Mouse (Mus musculus): Measurements from ENCODE around the gene Ncl. TPM values are rescaled to one million over a fixed set of nuclear protein-coding genes. Genes with fewer than 3 reads are reported as not detected.

The Ncl gene
- polyA plus RNA-seq, 1 experiment from 2014 or later: 365 TPM

GRCm38 (mm10) chr1:86358229-86358905, 833 bp downstream of the Ncl start:
- peak overlapping the region; percentile 80 for H3K4me2 ChIP-seq
- peaks cover 12% of the 10 kb centered on the region for H3K4me1 ChIP-seq
- ATAC-seq (ENCODE audit: borderline replicate concordance, extremely low read depth, low FRiP score, low TSS enrichment): no peak; the same call in none of the 2 replicates
- WGBS: under 1% methylated on average over 41 of the region's 41 CpGs
- peaks cover 42% of the 10 kb centered on the region for H3K36me3 ChIP-seq
- H3K9me3 ChIP-seq: no peaks in the 10 kb centered on the region
- peak overlapping the region; percentile 63 for H3K4me3 ChIP-seq
- no peaks in the 10 kb centered on the region for H3K27me3 ChIP-seq
- peak overlapping the region; percentile 97 for H3K27ac ChIP-seq
- H3K9ac ChIP-seq: peak overlapping the region; percentile 81

GRCm38 (mm10) chr1:86354186-86354585, 5.0 kb downstream of the Ncl start:
- no peak overlapping the region for H3K4me3 ChIP-seq
- no peak for ATAC-seq (ENCODE audit: borderline replicate concordance, extremely low read depth, low FRiP score, low TSS enrichment)
- no peaks in the 10 kb centered on the region for H3K9me3 ChIP-seq
- peaks cover 4% of the 10 kb centered on the region; the same call in 1 of the 2 replicates for H3K4me1 ChIP-seq
- H3K27me3 ChIP-seq: no peaks in the 10 kb centered on the region
- H3K4me2 ChIP-seq: no peak overlapping the region
- 78% methylated on average over 2 of the region's 2 CpGs for WGBS
- H3K27ac ChIP-seq: no peak overlapping the region
- peaks cover 82% of the 10 kb centered on the region for H3K36me3 ChIP-seq
- no peak overlapping the region for H3K9ac ChIP-seq

- Histone ChIP-seq H3K27me3 (no peaks in the 10 kb centered on the region), H3K9ac (no peak overlapping the region), H3K27ac (no peak overlapping the region), H3K4me3 (no peak overlapping the region), H3K36me3 (peaks cover 91% of the 10 kb centered on the region), H3K4me1 (no peaks in the 10 kb centered on the region), H3K4me2 (no peak overlapping the region), H3K9me3 (no peaks in the 10 kb centered on the region)
- WGBS: 85% methylated on average over 8 of the region's 8 CpGs
- ATAC-seq (ENCODE audit: borderline replicate concordance, extremely low read depth, low FRiP score, low TSS enrichment): no peak
Observed at GRCm38 (mm10) chr1:86350576-86350975, 8.6 kb downstream of the Ncl start.

GRCm38 (mm10) chr1:86349696-86350095, 9.5 kb downstream of the Ncl start:
- Histone ChIP-seq H3K4me2 (no peak overlapping the region), H3K27ac (no peak overlapping the region), H3K27me3 (no peaks in the 10 kb centered on the region), H3K4me3 (no peak overlapping the region), H3K36me3 (peaks cover 82% of the 10 kb centered on the region), H3K4me1 (no peaks in the 10 kb centered on the region), H3K9me3 (no peaks in the 10 kb centered on the region), H3K9ac (no peak overlapping the region)
- WGBS: 93% methylated on average over 1 of the region's 1 CpGs
- no peak for ATAC-seq (ENCODE audit: borderline replicate concordance, extremely low read depth, low FRiP score, low TSS enrichment)

- Histone ChIP-seq H3K27me3 (no peaks in the 10 kb centered on the region), H3K27ac (no peak overlapping the region), H3K4me3 (no peak overlapping the region), H3K36me3 (peaks cover 77% of the 10 kb centered on the region), H3K4me1 (no peaks in the 10 kb centered on the region), H3K9ac (no peak overlapping the region), H3K9me3 (no peaks in the 10 kb centered on the region), H3K4me2 (no peak overlapping the region)
- ATAC-seq (ENCODE audit: borderline replicate concordance, extremely low read depth, low FRiP score, low TSS enrichment): no peak
- 93% methylated on average over 3 of the region's 3 CpGs for WGBS
Observed at GRCm38 (mm10) chr1:86349201-86349600, 10.0 kb downstream of the Ncl start.

GRCm38 (mm10) chr1:86348801-86349200, 10.4 kb downstream of the Ncl start:
- no peaks in the 10 kb centered on the region for H3K9me3 ChIP-seq
- peaks cover 73% of the 10 kb centered on the region for H3K36me3 ChIP-seq
- no peak overlapping the region for H3K9ac ChIP-seq
- no peak overlapping the region for H3K27ac ChIP-seq
- no peaks in the 10 kb centered on the region for H3K4me1 ChIP-seq
- H3K27me3 ChIP-seq: no peaks in the 10 kb centered on the region
- no peak overlapping the region for H3K4me2 ChIP-seq
- 72% methylated on average over 4 of the region's 4 CpGs for WGBS
- H3K4me3 ChIP-seq: no peak overlapping the region
- ATAC-seq (ENCODE audit: borderline replicate concordance, extremely low read depth, low FRiP score, low TSS enrichment): no peak

GRCm38 (mm10) chr1:86348083-86348482, 11.1 kb downstream of the Ncl start:
- WGBS: 60% methylated on average over 1 of the region's 1 CpGs
- Histone ChIP-seq H3K9me3 (no peaks in the 10 kb centered on the region), H3K4me3 (no peak overlapping the region), H3K27ac (no peak overlapping the region), H3K27me3 (no peaks in the 10 kb centered on the region), H3K4me1 (no peaks in the 10 kb centered on the region), H3K36me3 (peaks cover 66% of the 10 kb centered on the region), H3K4me2 (no peak overlapping the region), H3K9ac (no peak overlapping the region)
- no peak for ATAC-seq (ENCODE audit: borderline replicate concordance, extremely low read depth, low FRiP score, low TSS enrichment)

GRCm38 (mm10) chr1:86347716-86348045, 11.5 kb downstream of the Ncl start:
- Histone ChIP-seq H3K27me3 (no peaks in the 10 kb centered on the region), H3K27ac (no peak overlapping the region), H3K4me1 (no peaks in the 10 kb centered on the region), H3K4me3 (no peak overlapping the region), H3K4me2 (no peak overlapping the region), H3K9me3 (no peaks in the 10 kb centered on the region), H3K36me3 (peaks cover 64% of the 10 kb centered on the region), H3K9ac (no peak overlapping the region)
- WGBS: 53% methylated on average over 1 of the region's 1 CpGs
- no peak for ATAC-seq (ENCODE audit: borderline replicate concordance, extremely low read depth, low FRiP score, low TSS enrichment)

GRCm38 (mm10) chr1:86346851-86347715, 12.1 kb downstream of the Ncl start:
- Histone ChIP-seq H3K9me3 (no peaks in the 10 kb centered on the region), H3K9ac (no peak overlapping the region), H3K27me3 (no peaks in the 10 kb centered on the region), H3K4me3 (no peak overlapping the region), H3K4me1 (no peaks in the 10 kb centered on the region), H3K4me2 (no peak overlapping the region), H3K36me3 (peaks cover 58% of the 10 kb centered on the region), H3K27ac (no peak overlapping the region)
- no peak for ATAC-seq (ENCODE audit: borderline replicate concordance, extremely low read depth, low FRiP score, low TSS enrichment)
- WGBS: 84% methylated on average over 3 of the region's 3 CpGs

- Histone ChIP-seq H3K9ac (no peak overlapping the region), H3K27ac (no peak overlapping the region), H3K4me1 (no peaks in the 10 kb centered on the region), H3K4me2 (no peak overlapping the region), H3K9me3 (no peaks in the 10 kb centered on the region), H3K27me3 (no peaks in the 10 kb centered on the region), H3K4me3 (no peak overlapping the region), H3K36me3 (peaks cover 47% of the 10 kb centered on the region)
- ATAC-seq (ENCODE audit: borderline replicate concordance, extremely low read depth, low FRiP score, low TSS enrichment): no peak
- WGBS: 86% methylated on average over 4 of the region's 4 CpGs
Observed at GRCm38 (mm10) chr1:86345956-86346355, 13.2 kb downstream of the Ncl start.

- H3K4me3 ChIP-seq: no peak overlapping the region
- H3K9me3 ChIP-seq: no peaks in the 10 kb centered on the region
- H3K27ac ChIP-seq: no peak overlapping the region
- H3K9ac ChIP-seq: no peak overlapping the region
- no peaks in the 10 kb centered on the region for H3K4me1 ChIP-seq
- ATAC-seq (ENCODE audit: borderline replicate concordance, extremely low read depth, low FRiP score, low TSS enrichment): no peak
- no peaks in the 10 kb centered on the region for H3K27me3 ChIP-seq
- peaks cover 38% of the 10 kb centered on the region for H3K36me3 ChIP-seq
- H3K4me2 ChIP-seq: no peak overlapping the region
- 84% methylated on average over 4 of the region's 4 CpGs for WGBS
Observed at GRCm38 (mm10) chr1:86345069-86345468, 14.1 kb downstream of the Ncl start.

Measured in lung, embryonic 15.5 days (tissue).